Mouse (Mus musculus) bone marrow, adult 2 months (tissue): ENCODE measurements around the gene Upf2. TPM values are rescaled to one million over a fixed set of nuclear protein-coding genes. Genes with fewer than 3 reads are reported as not detected.

ENCODE experiments used
- H3K27ac ChIP-seq: fragments of 200-500 bp; 2 replicates; pipeline ENCODE4 v1.5.1; 2012; ENCODE audit warnings: low read depth, mild to moderate bottlenecking, control low read depth, inconsistent platforms, low read length; ENCODE audit not compliant: control insufficient read depth, poor library complexity, insufficient read depth
- H3K4me1 ChIP-seq: fragments of 200-500 bp; 2 replicates; pipeline ENCODE4 v1.6.1; 2011; ENCODE audit warnings: low read length; ENCODE audit not compliant: control insufficient read depth, insufficient read depth
- H3K4me3 ChIP-seq: fragments of 200-500 bp; replicated peaks from 2 replicates; pipeline ENCODE3; 2011; ENCODE audit warnings: mild to moderate bottlenecking, low read depth, low read length, control low read depth; ENCODE audit not compliant: control insufficient read depth
- CTCF ChIP-seq: fragments of 200-500 bp; IDR thresholded peaks from 2 replicates; pipeline ENCODE4 v1.5.1; 2011; ENCODE audit warnings: low read length, control low read depth; ENCODE audit not compliant: control insufficient read depth, insufficient read depth
- POLR2A ChIP-seq: fragments of 200-500 bp; IDR thresholded peaks from 2 replicates; pipeline ENCODE4 v1.6.1; 2011; ENCODE audit warnings: low read depth, mild to moderate bottlenecking, control low read depth, low read length, borderline replicate concordance; ENCODE audit not compliant: control insufficient read depth
- whole genome bisulfite sequencing: fragments of 180-500 bp; shearing (Covaris S2); methylation state at CpG from one replicate; pipeline ENCODE4 v1.1.7; 2018; 5-methylcytosine and 5-hydroxymethylcytosine counted together
- polyA plus RNA-seq: library from polyadenylated mRNA; stranded (reverse); fragments of >200 nt; gene quantifications from 2 replicates; pipeline ENCODE4 v1.2.4, GENCODE M21; 2011; ENCODE audit warnings: low replicate concordance; ENCODE audit not compliant: missing spikeins, insufficient read depth, insufficient read length

The Upf2 gene
- polyA plus RNA-seq, 1 experiment: 20.0 TPM

DNA sequence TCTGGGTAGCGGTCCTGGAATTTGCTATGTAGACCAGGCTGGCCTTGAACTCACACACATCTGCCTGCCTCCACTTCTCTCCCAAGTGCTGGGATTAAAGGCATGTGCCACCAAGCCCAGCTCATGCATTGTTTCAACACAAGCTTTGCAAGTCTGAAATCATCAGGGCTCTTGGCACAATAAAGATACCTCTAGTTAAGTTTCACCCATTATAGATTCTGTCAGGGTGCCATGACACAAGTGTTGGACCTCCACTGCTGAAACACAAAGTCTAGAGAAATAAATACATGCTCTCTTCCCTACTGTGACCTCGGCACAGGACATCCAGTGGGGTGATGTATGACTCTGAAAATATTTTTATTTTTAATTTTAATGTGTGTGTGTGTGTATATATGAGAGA lies 154.2 kb downstream of the Upf2 start:
- 84% methylated on average over 2 of the region's 2 CpGs for WGBS
- TF ChIP-seq POLR2A (no peak), CTCF (no peak)
- no peaks in the 10 kb centered on the region for H3K4me1 ChIP-seq
- H3K27ac ChIP-seq: no peak overlapping the region
- no peak overlapping the region for H3K4me3 ChIP-seq

Other genes with a start within 250 kb of the Upf2 start
- 3.4 and 9.8 TPM in 2 replicates for gene Camk1d, start 237.0 kb upstream of the Upf2 start, polyA plus RNA-seq
- gene Nudt5, start 106.5 kb upstream of the Upf2 start, polyA plus RNA-seq: 24.0 and 36.3 TPM in 2 replicates
- 58.0 and 72.0 TPM in 2 replicates for gene Cdc123, start 106.3 kb upstream of the Upf2 start, polyA plus RNA-seq
- gene Gm13199, start 88.5 kb upstream of the Upf2 start, polyA plus RNA-seq: 2.5 and 3.8 TPM in 2 replicates
- 10.1 and 12.4 TPM in 2 replicates for gene Sec61a2, start 56.0 kb upstream of the Upf2 start, polyA plus RNA-seq
- gene Dhtkd1, start 8.7 kb upstream of the Upf2 start, polyA plus RNA-seq: 1.7 and 1.9 TPM in 2 replicates
- 7.2 and 8.5 TPM in 2 replicates for gene Proser2, start 178.7 kb downstream of the Upf2 start, polyA plus RNA-seq